Mouse (Mus musculus) right cerebral cortex, postnatal 10 days (tissue): ENCODE measurements around the gene Slc6a3.

Experiments used
- DNase-seq, 2 experiments: peaks; one replicate each; pipeline ENCODE4 v3.0.0; 2021; ENCODE audit warnings: low spot score in 2 of 2

Gene Slc6a3

GRCm38 (mm10) chr13:73536403-73536821, at the start of gene Slc6a3:
TSS of gene Slc6a3 (plus strand) at chr13:73536747.
- no peak for DNase-seq

- no peak for DNase-seq
These were observed 48.4 kb upstream of the Slc6a3 start for GRCm38 (mm10) chr13:73488105-73488504.

DNA sequence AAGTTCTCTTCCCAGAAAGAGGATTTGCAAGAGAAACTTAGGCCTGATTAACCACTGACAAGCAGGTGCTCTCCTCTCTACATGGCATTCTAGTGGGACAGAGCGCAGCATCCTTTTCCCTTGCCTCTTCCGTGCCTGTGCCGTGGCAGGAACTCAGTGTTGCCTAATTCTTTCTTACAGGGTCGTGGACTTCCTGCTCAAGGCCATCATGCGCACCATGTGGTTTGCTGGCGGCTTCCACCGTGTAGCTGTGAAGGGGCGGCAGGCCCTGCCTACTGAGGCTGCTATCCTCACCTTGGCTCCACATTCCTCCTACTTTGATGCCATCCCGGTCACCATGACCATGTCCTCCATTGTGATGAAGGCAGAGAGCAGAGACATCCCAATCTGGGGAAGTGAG, 47.8 kb upstream of the Slc6a3 start:
- no peak for DNase-seq

DNA sequence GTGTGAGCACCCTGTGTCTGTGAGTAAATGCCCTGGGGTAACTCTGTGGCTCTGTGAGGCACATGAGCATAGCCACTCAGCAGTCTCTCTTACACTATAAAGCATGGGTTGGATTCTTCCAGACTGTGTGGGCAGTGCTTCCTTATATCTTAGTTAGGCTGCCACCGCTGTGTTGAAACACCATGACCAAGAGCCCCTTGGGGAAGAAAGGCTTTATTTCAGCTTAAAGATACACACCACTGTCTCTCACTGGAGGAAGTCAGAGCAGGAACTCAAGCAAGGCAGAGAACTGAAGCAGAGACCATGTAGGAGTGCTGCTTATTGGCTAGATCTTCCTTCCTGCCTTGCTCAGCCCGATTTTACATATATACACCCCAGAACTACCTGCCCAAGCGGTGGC, 46.6 kb upstream of the Slc6a3 start:
- no peak for DNase-seq

DNA sequence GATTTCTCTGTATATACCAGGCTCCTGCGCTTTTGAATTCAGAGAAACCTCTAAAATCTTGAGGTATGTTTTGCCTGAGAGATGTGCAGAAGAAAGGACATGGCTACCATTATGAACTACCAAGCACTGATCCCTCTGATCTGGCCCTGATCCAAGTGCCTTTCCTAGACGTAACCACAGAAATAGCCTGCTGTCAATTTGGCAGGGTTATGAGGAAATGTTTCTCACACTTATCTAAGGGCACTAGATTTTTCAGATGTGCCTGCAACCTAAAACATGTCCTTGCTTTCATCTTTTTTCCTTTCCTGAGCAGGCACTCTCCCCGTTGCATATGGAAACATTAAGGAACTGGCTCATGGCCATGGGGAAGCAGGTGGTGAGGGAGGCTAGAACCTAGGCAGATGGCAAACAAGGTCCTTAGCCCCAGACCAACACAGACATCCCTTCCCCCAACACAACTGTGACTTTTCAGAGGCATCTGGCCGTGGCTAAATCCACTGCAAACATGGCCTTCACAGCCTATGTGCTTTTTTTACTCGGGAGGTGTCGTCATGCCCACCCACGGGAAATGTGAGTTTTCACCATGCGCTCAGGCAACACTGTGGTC, 45.9 kb upstream of the Slc6a3 start:
- peak in 1 of 2 experiments; percentile 62 for DNase-seq

GRCm38 (mm10) chr13:73493183-73493582, 43.4 kb upstream of the Slc6a3 start:
- no peak for DNase-seq

GRCm38 (mm10) chr13:73494528-73494927, 42.0 kb upstream of the Slc6a3 start:
- no peak for DNase-seq

DNA sequence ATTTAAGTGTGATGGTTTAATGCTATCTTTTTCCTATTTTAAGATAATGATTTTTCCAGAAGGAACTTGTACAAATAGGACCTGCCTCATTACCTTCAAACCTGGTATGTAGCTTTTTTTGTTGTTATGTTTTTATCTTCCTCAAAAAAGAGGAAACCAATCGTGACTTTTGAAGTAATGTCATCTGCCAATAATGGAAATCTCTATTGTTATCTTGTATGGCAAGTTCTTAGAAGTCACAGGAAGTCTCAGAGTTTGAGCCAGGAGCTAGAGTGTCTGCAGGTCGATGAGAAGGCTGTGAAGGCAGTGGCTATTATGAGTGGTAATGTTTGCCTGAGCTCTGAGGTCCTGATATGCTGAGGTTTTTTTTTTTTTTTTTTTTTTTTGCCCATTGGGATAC, 40.4 kb upstream of the Slc6a3 start:
- no peak for DNase-seq

DNA sequence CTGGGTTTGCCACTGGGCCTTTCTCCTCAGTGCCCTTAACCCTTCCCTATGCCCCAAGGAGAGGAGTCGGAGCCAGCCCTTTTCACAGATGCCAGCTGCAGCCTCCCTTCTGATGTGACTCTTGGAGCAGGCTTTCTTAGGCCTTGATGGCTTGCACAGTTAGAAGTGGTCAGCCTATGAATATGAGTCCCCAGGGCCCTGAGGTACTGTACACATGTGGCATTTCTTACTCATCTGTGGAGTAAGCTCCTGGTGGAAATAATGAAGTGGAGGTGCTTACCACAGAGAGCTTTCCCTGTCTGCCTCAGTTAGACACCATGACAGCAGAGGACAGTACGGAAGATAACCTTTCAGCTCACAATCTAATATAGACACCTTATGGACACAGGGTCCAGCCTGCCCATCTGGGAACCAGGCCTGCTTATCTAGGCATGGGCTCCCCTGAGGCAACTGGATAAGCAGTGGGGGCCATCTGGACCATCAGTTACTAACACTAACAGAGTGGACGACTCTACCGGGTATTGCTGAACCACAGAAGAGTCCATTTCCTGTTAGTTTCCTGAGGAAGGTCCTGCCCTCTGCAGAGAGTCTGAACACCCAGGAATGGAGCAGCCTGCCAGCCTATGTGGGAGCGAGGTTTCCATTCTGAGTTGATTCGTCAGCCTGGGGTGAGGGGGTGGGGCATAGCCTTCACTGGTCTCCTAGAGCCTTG, 36.5 kb upstream of the Slc6a3 start:
- DNase-seq: no peak

DNA sequence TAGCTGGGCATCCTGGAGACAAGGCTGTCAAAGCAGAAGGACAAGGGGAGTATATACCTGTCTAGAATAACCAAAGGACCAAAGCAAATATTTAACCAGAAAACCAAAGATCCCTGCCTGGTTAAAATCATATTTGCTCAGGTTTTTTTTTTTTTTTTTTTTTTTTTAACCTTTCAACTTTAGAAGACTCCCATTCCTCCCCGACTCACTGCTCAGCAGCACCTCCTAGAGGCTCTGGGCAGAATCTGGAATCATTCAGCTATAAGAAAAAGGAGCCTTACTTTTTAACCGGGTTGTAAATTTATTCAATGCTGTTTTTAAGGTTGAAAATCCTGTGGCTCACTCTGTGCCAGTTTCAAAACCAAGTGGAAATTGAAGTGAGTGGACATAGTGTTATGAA, 33.8 kb upstream of the Slc6a3 start:
- no peak for DNase-seq

- DNase-seq: peak; percentile 80 to 86
These were observed 30.7 kb upstream of the Slc6a3 start for GRCm38 (mm10) chr13:73505686-73506467.

GRCm38 (mm10) chr13:73508817-73509550, 27.6 kb upstream of the Slc6a3 start:
- DNase-seq: no peak

DNA sequence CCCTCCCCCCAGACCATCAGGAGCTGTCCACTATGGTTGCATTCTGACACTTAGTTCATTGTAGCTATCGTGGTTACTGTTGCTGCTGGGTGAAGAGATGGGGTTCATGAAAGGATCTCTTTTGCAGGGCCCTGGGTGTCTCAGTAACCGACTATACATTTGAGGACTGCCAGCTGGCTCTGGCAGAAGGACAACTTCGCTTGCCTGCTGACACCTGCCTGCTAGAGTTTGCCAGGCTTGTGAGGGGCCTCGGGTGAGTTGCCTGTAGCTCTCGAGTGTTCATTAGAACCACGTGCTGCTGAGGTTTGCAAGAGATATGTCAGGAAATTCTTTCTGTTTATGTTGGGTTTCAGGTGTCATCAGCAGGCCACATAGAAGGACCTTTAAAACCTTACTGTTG, 26.7 kb upstream of the Slc6a3 start:
- peak; percentile 59 to 67 for DNase-seq

DNA sequence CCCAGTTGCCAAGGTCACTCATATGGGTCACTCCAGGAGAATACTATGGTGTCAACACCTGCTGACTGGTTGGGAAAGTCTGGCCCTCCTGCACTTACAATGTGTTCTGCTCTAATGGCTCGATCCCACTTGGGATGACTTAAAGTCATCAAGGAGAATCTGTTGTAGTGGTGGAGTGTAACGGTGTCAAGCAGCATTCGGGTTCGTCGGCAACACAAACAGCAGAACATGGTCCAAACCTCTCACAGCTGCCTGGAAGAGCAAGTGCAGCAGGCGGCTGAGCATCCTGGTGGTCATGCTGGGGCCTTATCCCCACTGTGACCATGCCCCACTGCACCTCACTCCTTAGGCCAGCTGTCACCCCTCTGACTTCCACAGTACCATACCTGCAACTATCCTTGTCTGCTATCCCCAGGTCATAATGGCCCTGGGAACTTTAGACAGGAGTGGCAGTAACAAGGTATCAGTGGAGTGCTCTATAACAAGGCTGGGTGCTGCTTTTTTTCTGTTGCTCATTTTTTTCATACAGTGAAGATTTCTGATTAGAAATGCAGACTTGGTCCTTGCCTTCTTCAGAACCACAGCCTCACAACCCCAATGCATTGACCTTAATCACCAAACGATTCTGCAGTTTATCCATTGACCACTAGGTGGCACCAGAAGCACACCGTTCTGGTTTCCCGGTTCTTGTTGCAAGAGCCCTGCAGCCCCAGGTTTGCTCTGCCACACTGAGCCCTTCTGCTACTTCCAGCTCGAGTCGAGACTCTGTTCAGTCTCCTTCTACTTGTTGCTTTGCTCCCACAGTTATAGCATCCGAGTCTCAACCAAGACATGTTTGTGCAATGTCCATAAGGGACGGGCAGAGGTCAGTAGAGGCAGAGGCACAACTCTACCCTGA, 23.5 kb upstream of the Slc6a3 start:
- peak; percentile 83 to 85 for DNase-seq

DNA sequence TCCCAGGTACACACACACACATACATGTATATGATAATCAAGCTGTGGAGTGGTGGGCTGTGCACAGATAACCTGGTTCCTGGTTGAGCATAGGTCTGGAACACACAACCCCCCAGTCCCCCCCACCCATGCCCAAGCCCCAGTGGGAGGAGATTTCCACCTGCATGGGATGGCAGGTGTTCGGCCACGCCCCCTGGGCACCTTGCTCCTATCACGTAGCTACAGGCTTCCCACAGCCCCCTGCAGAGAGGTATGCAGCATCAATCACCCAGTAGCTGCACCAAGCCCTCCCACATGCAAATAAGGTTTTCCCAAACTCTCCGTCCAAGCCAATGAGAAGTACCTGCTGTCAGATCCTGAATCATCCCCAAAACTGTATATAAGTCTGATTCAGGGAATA, 19.7 kb upstream of the Slc6a3 start:
- no peak for DNase-seq

DNA sequence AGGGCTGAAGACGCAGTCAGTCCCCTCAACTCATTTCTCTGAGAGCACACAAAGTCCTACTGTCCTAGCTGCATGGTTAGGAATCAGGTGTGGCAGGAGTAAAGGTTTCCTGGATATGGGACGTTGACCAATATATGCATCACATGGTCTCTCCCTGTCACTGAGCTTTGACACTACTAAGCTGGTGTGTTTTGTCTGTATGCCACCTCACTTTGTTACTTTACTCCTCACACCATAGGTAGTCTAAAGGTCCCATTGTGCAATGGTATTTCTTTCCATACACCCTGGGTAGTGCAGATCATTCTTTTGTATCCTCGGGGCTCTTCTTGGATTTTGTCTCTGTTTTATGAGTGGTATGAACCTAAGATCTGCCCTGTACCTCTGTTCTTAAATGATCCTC, 2.8 kb upstream of the Slc6a3 start:
- no peak for DNase-seq

DNA sequence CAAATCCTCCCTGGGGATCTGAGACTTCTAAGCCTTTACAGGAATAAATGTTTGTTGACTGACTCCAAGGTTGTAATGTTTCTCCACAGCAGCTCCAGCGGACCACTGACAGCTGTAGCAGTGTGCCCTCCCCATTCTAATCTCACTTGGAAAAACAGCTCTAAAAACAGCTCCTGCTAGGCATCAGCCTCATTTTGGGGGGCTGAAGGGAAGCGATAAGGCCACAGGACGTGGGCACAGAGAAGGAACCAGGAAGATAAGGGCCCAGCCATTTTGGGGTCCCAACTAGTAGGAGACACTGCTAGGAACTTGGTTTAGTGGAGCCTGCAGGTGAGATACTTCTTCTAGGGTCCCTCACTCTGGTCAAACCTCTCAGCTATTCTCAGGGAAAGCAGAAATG, 1.3 kb upstream of the Slc6a3 start:
- no peak for DNase-seq

- no peak for DNase-seq
These were observed 277 bp downstream of the Slc6a3 start for GRCm38 (mm10) chr13:73536824-73537223.

GRCm38 (mm10) chr13:73564201-73564600, 27.7 kb downstream of the Slc6a3 start:
- DNase-seq: no peak

DNA sequence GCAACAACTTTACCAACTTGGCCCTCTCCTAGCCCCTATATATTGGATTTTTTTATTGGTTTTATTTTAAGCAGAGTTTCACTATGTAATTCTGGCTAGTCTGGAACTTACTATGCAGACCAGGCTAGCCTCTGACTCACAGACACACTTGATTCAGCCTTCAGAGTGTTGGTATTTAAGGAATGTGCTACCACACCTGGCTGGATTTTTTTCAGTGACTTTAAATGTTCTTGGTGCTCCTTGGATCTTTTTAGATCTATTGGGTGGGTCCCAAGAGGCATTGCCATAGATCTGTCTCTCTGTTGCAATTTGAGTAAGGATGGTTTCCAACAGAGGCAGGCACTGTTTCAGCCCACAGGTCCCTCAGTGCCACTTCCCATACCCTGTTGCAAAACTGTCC, 38.5 kb downstream of the Slc6a3 start:
- DNase-seq: no peak

GRCm38 (mm10) chr13:73577277-73577676, 40.7 kb downstream of the Slc6a3 start:
- DNase-seq: no peak
